Mouse (Mus musculus) heart, postnatal 36 days (tissue): ENCODE results near the gene Nr3c2. TPM values are rescaled to one million over a fixed set of nuclear protein-coding genes. Genes with fewer than 3 reads are reported as not detected.

ENCODE experiments used
- DNase-seq, 2 experiments: peaks; one replicate each; pipeline ENCODE4 v3.0.0; 2021 to 2022
- intact Hi-C: fragments of 180-260 bp; cut with DNase I; formaldehyde crosslinking; loops from one replicate; pipeline ENCODE4 v1.15.1; 2025
- total RNA-seq, 2 experiments: library from RNA; stranded (reverse); gene quantifications; 2 replicates each; pipeline ENCODE4 v1.2.3; 2021

The Nr3c2 gene
- total RNA-seq, 2 experiments from 2014 or later = 16.1 to 35.4 TPM

- intact Hi-C loops = no loop called here
- DNase-seq = no peak
Observed at GRCm38 (mm10) chr8:77228688-77229087, 329.4 kb downstream of the Nr3c2 start.

DNA sequence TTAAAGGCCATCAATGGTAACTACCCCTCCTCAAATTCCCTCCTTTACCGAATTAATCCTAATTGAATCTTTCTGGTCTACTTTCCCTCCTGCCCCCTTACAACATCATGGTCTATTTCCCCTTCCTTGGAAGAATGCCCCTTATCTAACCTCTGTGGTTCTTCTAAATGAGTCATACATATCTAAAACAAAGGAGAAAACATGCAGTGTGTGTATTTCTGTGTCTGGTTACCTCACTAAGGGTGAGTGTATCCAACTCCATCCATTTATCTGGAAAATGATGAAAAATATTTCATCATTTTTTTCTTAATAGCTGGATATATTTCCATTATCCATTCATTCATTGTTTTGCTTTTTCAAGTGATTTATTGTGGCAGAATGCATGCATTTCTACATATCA, 332.0 kb downstream of the Nr3c2 start:
- intact Hi-C loops = loop anchor here (5.0 kb wide), 1 partner anchor 329 kb away; no protein-coding TSS in a partner anchor
- no peak for DNase-seq

GRCm38 (mm10) chr8:77231834-77232233, 332.6 kb downstream of the Nr3c2 start:
- intact Hi-C loops = loop anchor here (5.0 kb wide), 1 partner anchor 330 kb away; no protein-coding TSS in a partner anchor
- no peak for DNase-seq

DNA sequence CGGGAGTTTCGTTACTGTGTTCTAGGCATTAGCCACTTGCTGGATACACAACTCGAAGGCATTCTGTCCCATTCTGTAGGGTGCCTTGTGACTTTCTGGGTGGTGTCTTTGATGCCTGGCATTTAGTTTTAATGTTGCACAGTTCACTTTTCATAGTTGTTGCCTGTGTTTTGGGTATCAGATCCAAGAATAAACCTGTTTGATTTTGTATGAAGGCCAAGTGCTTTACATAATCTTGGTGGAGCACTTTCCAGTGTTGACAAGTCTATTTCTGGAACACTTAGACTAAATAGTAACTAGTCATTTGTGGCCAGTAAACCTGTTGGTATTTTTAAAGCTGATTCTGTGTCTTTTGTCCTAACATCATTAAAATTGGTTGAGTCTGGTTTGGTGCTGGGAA, 333.2 kb downstream of the Nr3c2 start:
- peak in 1 of 2 experiments; percentile 31 for DNase-seq
- intact Hi-C loops = loop anchor here (5.0 kb wide), 1 partner anchor 330 kb away; no protein-coding TSS in a partner anchor

- intact Hi-C loops = no loop called here
- peak in 1 of 2 experiments; percentile 43 for DNase-seq
Observed at GRCm38 (mm10) chr8:77236701-77237100, 337.5 kb downstream of the Nr3c2 start.

DNA sequence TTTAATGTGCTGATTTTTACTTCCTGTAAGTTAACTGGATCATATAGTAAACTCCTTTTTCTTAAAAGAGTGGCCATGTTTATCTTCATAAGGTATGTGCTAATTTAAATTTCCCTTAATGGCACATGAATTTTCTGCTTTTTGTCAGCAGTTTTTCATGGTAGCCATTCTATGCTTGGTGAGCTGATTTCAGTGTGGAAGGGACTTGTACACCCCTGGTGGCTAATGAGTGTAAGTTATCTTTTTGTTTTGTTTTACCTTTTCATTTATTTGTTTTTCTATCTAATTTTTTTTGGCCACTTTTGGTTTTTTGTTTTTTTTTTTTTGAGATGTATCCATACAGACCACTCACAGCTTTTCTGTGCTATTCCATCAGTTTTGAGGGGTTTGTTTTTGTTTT, 340.2 kb downstream of the Nr3c2 start:
- intact Hi-C loops = no loop called here
- DNase-seq = no peak

DNA sequence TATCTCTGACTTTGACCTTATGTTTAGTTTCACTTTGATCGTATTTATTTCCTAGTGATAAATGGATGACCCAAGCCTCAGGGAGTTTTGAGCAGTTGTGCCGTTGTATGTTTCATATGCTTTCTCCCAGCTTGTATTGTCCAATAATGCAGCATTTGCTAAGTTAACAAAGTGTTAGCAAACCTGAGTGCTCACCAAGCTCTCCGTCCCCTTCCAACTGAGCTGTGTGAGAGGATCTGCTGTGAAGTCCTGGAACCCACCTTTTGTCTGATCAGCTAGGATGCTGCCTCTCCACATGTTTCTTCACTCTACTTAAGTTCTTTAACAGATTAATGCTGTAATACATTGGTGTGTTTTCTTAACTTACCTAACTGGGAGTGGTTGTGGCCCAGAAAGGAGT, 342.1 kb downstream of the Nr3c2 start:
- intact Hi-C loops = no loop called here
- DNase-seq = no peak

DNA sequence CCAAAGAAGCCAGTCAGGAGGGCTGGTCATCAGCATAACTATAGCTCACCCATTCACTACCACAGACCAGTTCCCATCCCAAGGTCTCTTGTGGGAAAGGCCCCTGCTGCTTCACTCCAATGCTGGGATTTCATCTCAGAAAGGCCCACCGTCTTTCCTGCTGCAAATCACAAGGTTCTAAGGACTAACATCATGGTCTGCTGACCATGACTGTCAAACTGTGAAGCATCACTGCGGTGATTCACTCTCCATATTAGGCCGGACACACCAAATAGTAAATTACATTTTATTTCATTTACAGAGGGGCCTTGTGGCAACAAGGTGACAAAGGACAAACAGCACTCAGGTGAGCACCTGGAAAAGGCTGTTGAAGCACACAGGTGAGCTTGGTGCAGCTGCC, 350.9 kb downstream of the Nr3c2 start:
- no peak for DNase-seq
- intact Hi-C loops = no loop called here

DNA sequence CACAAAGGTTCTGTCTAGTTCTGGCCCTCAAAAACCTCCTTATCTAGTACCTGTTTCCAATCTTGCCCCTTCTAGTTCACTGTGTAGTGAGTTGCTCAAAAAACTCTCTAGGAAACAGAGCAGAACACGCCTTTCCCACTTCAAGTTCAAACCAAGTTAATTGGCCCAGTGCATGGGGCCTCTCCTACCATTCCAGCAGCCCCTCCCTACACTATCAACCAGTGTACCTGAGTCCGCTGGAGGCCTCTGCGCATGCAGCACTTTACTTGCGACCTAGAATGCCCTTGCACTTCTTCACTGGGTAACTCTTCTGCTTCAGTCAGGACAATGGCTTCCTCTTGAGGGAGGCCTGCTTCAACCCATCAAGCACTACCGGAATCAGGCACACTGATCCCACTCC, 351.9 kb downstream of the Nr3c2 start:
- DNase-seq = no peak
- intact Hi-C loops = no loop called here

DNA sequence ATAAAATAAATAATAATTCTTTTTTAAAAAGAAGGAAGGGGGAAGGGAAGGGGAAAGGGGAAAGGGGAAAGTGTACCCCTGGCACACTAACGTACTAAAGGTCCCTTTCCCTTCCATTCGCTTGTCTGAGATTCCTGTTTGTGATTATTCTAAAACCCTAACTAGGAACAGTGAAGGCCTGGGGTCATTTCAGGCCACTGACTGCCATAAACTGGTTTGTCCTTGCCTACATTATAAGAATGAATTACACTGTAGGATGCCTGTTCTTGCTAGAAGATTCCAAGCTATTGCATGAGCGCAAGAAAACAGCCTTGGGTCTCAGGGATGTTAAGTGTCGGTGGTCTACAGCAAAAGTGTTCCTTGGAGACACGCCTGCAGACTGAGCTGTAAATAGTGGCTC, 355.2 kb downstream of the Nr3c2 start:
- no peak for DNase-seq
- intact Hi-C loops = no loop called here

- intact Hi-C loops = no loop called here
- no peak for DNase-seq
Observed at GRCm38 (mm10) chr8:77256450-77257084, 357.3 kb downstream of the Nr3c2 start.

- intact Hi-C loops = no loop called here
- DNase-seq = no peak
Observed at GRCm38 (mm10) chr8:77257085-77257451, 357.8 kb downstream of the Nr3c2 start.

GRCm38 (mm10) chr8:77261215-77261614, 362.0 kb downstream of the Nr3c2 start:
- no peak for DNase-seq
- intact Hi-C loops = no loop called here

- intact Hi-C loops = no loop called here
- DNase-seq = no peak
Observed at GRCm38 (mm10) chr8:77262216-77263009, 363.2 kb downstream of the Nr3c2 start.

DNA sequence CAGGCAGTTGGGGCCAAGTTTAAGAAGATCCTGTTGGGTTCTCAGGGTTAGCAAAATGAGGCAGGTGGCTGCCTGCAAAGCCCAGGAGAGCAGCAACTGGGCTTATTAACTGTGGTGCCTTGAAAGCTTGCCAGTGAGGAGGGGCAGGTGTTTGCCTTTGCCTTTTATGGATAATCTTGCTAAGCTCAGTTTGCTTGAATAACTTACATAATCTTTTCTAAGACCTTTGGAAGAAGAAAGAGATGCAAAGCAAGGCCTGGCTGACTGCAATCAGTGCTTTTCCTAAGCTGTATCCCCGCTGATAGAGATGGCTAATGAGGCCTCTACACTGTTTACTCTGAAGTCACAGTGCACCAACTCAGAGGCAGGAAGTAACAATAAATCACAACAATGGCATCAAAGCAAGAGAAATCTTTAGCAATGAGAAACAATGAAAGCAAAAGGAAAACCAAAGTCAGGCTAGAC, 368.7 kb downstream of the Nr3c2 start:
- intact Hi-C loops = no loop called here
- DNase-seq = no peak

DNA sequence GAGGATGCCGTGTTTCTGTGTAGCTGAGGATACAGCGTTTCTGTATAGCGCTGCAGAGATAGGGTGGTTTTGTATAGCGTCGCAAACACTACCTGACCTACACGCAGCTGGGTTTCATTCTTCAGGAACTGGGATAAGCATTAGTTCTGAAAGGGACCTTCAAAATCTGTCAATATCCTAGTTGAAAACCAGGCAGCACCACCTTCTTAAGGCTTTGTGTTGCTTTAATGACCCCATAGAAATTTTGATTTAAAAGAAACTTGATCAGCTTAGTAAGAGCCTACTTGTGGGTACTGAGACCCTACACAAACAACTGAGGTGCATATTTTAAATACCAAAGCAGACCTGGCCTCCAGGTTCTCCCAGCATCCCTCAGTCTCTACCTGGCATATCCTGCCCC, 372.9 kb downstream of the Nr3c2 start:
- DNase-seq = no peak
- intact Hi-C loops = no loop called here

- DNase-seq = no peak
- intact Hi-C loops = no loop called here
Observed at GRCm38 (mm10) chr8:77275571-77275970, 376.3 kb downstream of the Nr3c2 start.

DNA sequence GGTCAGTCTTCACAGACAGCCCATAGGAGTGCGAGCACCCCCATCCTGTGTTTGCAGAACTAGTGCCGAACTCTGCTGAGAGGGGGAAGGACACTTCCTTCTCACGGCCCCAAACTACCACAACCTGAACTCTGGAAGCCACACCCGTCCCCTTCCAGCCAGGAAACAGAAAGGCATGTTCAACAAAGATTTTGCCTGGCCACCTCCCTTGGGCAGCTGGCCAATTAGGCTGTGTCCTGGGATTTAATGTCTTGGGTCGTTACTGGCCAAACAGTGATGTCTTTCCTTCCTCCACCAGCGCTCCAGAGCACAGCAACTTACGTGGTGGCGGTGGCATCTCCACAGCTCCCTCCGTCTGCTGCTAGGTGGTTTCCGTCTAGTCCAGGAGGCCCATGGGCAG, 377.6 kb downstream of the Nr3c2 start:
- intact Hi-C loops = no loop called here
- DNase-seq = peak; percentile 65 to 70

GRCm38 (mm10) chr8:77278246-77278645, 379.0 kb downstream of the Nr3c2 start:
- no peak for DNase-seq
- intact Hi-C loops = no loop called here

DNA sequence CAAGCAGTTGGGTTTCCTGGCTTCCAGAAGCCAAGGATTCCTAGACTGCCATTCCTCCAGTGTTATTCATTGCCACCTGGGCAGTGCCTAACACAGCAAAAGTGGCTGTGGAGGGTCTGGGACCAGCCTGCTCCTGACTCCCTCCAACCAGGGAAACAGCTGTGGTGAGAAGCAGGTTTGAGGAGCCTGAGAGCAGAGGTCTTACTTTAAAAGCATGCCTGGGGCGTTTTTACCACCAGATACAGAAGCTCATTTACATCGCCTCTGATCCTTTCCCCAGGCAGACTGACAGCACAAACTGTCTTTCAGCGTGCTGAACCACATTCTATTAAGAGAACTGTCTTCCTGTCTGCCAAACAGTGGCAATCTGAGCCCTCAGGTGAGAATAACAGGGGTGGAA, 380.7 kb downstream of the Nr3c2 start:
- intact Hi-C loops = no loop called here
- DNase-seq = no peak

DNA sequence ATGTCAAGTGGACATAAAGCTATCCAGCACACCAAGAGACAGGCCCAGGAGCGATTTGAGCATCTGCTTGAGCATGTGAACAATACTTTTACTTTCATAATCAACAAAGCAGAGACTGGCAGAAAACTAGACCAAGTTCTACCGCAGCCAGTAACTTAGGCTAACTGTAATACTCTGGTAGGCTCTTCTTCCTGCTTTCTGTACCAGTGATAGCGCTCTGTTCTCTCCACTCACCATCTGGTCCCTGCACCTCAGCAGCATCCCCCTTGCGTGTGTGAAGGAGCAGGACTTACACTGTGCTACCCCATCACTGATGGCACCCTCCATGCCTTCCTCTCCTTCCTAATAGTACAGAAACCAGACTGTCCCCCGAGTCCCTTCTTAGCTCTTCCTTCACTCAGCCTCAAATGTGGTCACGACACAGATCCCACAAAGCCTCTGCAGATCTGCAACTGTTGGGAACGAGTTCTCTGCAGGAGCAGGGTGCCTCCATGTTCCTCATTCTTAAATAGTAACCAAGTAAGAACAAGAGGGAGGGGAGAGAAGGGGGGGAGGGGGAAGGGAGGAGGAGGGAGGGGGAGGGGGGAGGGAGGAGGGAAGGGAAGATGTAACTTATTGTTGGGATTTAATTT, 383.5 kb downstream of the Nr3c2 start:
- no peak for DNase-seq
- intact Hi-C loops = no loop called here

GRCm38 (mm10) chr8:77284473-77284872, 385.2 kb downstream of the Nr3c2 start:
- DNase-seq = no peak
- intact Hi-C loops = no loop called here
